Mouse (Mus musculus) 3134 (cell line): ENCODE results near the gene Kif2c.
"Not testable (repeated sequence)": the region's sequence is repeated elsewhere in the genome, so short reads cannot be mapped to it uniquely, and the experiment has no call there.

Experiments used
- DNase-seq: peaks from one replicate; pipeline ENCODE4 v3.0.0-alpha.2; 2011; ENCODE audit warnings: low spot score; ENCODE audit not compliant: insufficient read length; ENCODE audit errors: extremely low read depth

Kif2c gene

GRCm38 (mm10) chr4:117189856-117190543, 7.6 kb upstream of the Kif2c start:
- DNase-seq = peak; percentile 80

GRCm38 (mm10) chr4:117189382-117189855, 7.0 kb upstream of the Kif2c start:
- peak; percentile 56 for DNase-seq

GRCm38 (mm10) chr4:117188969-117189368, 6.5 kb upstream of the Kif2c start:
- no peak for DNase-seq

GRCm38 (mm10) chr4:117182759-117183096, 289 bp upstream of the Kif2c start:
- DNase-seq = not testable (repeated sequence)

GRCm38 (mm10) chr4:117169936-117170335, 12.5 kb downstream of the Kif2c start:
- no peak for DNase-seq

- no peak for DNase-seq
These were observed 21.3 kb downstream of the Kif2c start for GRCm38 (mm10) chr4:117161183-117161582.

GRCm38 (mm10) chr4:117159666-117160065, 22.8 kb downstream of the Kif2c start:
- no peak for DNase-seq

GRCm38 (mm10) chr4:117156372-117156771, 26.1 kb downstream of the Kif2c start:
- no peak for DNase-seq

GRCm38 (mm10) chr4:117155792-117156355, 26.6 kb downstream of the Kif2c start, which contains the start of gene Rps8:
Rps8 (minus strand) TSS chr4:117156243.
- peak; percentile 88 for DNase-seq

- DNase-seq = peak; percentile 21
These were observed 27.2 kb downstream of the Kif2c start for GRCm38 (mm10) chr4:117155020-117155791.

- no peak for DNase-seq
These were observed 29.7 kb downstream of the Kif2c start for GRCm38 (mm10) chr4:117152714-117153113.

GRCm38 (mm10) chr4:117151416-117151815, 31.0 kb downstream of the Kif2c start:
- DNase-seq = no peak

- DNase-seq = no peak
These were observed 32.2 kb downstream of the Kif2c start for GRCm38 (mm10) chr4:117150212-117150733.

GRCm38 (mm10) chr4:117149291-117150211, 32.9 kb downstream of the Kif2c start:
- DNase-seq = no peak

GRCm38 (mm10) chr4:117148815-117149214, 33.6 kb downstream of the Kif2c start:
- no peak for DNase-seq

- no peak for DNase-seq
These were observed 34.3 kb downstream of the Kif2c start for GRCm38 (mm10) chr4:117148047-117148713.

- peak; percentile 67 for DNase-seq
These were observed 36.3 kb downstream of the Kif2c start for GRCm38 (mm10) chr4:117146176-117146575.

- DNase-seq = no peak
These were observed 37.2 kb downstream of the Kif2c start for GRCm38 (mm10) chr4:117145248-117145647.

GRCm38 (mm10) chr4:117143023-117143422, 39.4 kb downstream of the Kif2c start:
- no peak for DNase-seq

GRCm38 (mm10) chr4:117140613-117141012, 41.8 kb downstream of the Kif2c start:
- no peak for DNase-seq
